15 mouse cellular contexts compared by ENCODE assay signal in genomic region chr1:144200496-144200895, GRCm38 (mm10). TPM values are rescaled to one million over a fixed set of nuclear protein-coding genes. Genes with fewer than 3 reads are reported as not detected.
DNase-seq lines count a peak whose midpoint lies in the region; ATAC-seq lines count a peak whose summit lies in the region.
"Had no signal": no experiment of that assay in that cellular context is flagged by ENCODE, and none has a peak within 500 bp of the region (broad histone marks: within the 10 kb centered on the region; RNA-seq: fewer than 3 reads in every experiment).

No protein-coding gene starts in this region.

- H3K27me3 ChIP-seq in heart, embryonic 10.5 days (ENCODE audit: insufficient read depth, poor library complexity, severe bottlenecking) = no peaks in the 10 kb centered on the region
- H3K27me3 ChIP-seq: liver, embryonic 13.5 days had no signal

- H3K4me3 ChIP-seq in heart, embryonic 10.5 days = no peak overlapping the region
- H3K4me3 ChIP-seq: liver, embryonic 13.5 days; midbrain, embryonic 10.5 days had no signal

- intact Hi-C loops in heart, postnatal 10 days (cut with DNase I) = loop anchor here (5.0 to 10.0 kb wide), 2 partner anchors 196 to 388 kb away; partner anchors contain the start of gene Rgs2

- no peak overlapping the region for H3K27ac ChIP-seq in heart, embryonic 10.5 days
- H3K27ac ChIP-seq: liver, embryonic 13.5 days; midbrain, embryonic 10.5 days had no signal

- no peaks in the 10 kb centered on the region for H3K9me3 ChIP-seq in heart, embryonic 10.5 days
- H3K9me3 ChIP-seq: liver, embryonic 13.5 days; midbrain, embryonic 10.5 days had no signal

- ATAC-seq in hematopoietic stem cell, adult 5-6 weeks (replicated peaks in 1 of 2; ENCODE audit: insufficient read depth in 1 of 2, low FRiP score in 2 of 2, low TSS enrichment in 1 of 2, low read depth in 1 of 2, poor library complexity in 2 of 2, severe bottlenecking in 2 of 2) = peak; percentile 74 to 88
- ATAC-seq in monocyte, adult 5-6 weeks (replicated peaks; ENCODE audit: insufficient number of reproducible peaks, low FRiP score, low TSS enrichment, poor library complexity, severe bottlenecking) = peak; percentile 88
- ATAC-seq: forebrain, postnatal 0 days had no signal

- H3K4me1 ChIP-seq in heart, embryonic 10.5 days = no peaks in the 10 kb centered on the region
- H3K4me1 ChIP-seq: liver, embryonic 13.5 days; midbrain, embryonic 10.5 days had no signal

- peak; percentile 5 to 13 for DNase-seq in heart, postnatal 10 days
- DNase-seq in heart, embryonic 10.5 days (ENCODE audit: low spot score) = no peak
- DNase-seq in CD4-positive helper T cell, adult 2 months (ENCODE audit: low read depth, low spot score) = peak; percentile 27
- DNase-seq in adrenal gland, postnatal 4 days (ENCODE audit: low spot score in 2 of 2) = no peak
- DNase-seq in cerebellum, adult 11-12 months = no peak
- DNase-seq: cerebellum, adult 8-10 months; embryo, embryonic 11 days; forebrain, postnatal 0 days; kidney, adult 11 months; liver, embryonic 13.5 days had no signal

- no peaks in the 10 kb centered on the region for H3K36me3 ChIP-seq in heart, embryonic 10.5 days
- H3K36me3 ChIP-seq: liver, embryonic 13.5 days; midbrain, embryonic 10.5 days had no signal

- WGBS in heart, embryonic 10.5 days = 64% methylated on average over 2 of the region's 2 CpGs

RNA-seq across cellular contexts. Expression of gene Rgs13, which starts 23.3 kb away (rescaled TPM):
- total RNA-seq in heart, postnatal 10 days (2021) = not detected
- not detected in 2 replicates for polyA plus RNA-seq in heart, embryonic 10.5 days (2016; fragmentation: Nextera tagmentation; extraction: Ambion mirVana)
- total RNA-seq in hematopoietic stem cell, adult 5-6 weeks (2017) = not detected in 2 replicates
- not detected in 3 replicates for total RNA-seq in monocyte, adult 5-6 weeks (2017)
- under 1 TPM in 1 of 2 experiments, not detected in 1; 0.25 TPM for total RNA-seq in adrenal gland, postnatal 4 days (2021)
- polyA plus RNA-seq: liver, embryonic 13.5 days had no signal

RNA-seq across cellular contexts. Expression of gene Rgs1, which starts 48.5 kb away (rescaled TPM):
- not detected for total RNA-seq in heart, postnatal 10 days (2021)
- polyA plus RNA-seq in heart, embryonic 10.5 days (2016; fragmentation: Nextera tagmentation; extraction: Ambion mirVana) = not detected in 2 replicates
- 1,415 and 1,523 TPM in 2 replicates for total RNA-seq in hematopoietic stem cell, adult 5-6 weeks (2017)
- total RNA-seq in monocyte, adult 5-6 weeks (2017) = 965 to 1,298 TPM (median 1,158 TPM) in 3 replicates
- 1 to 10 TPM; 1.6 to 2.0 TPM for total RNA-seq in adrenal gland, postnatal 4 days (2021)
- total RNA-seq: forebrain, postnatal 0 days; gastrocnemius, postnatal 4 days had no signal
- polyA plus RNA-seq: forebrain, postnatal 0 days; hindbrain, embryonic 11.5 days; midbrain, embryonic 10.5 days had no signal

Comparison
In these comparisons a context has a peak if more than half of its experiments do, and no peak if none do; other contexts are left out.
1. DNase-seq: peak in heart, postnatal 10 days (2 of 2) and CD4-positive helper T cell, adult 2 months (single experiment); none in heart, embryonic 10.5 days (single experiment), adrenal gland, postnatal 4 days (0 of 2) and cerebellum, adult 11-12 months (single experiment).
2. RNA of gene Rgs1, which starts 48.5 kb away (total RNA-seq): 1,415 to 1,523 TPM in hematopoietic stem cell, adult 5-6 weeks and 965 to 1,298 TPM in monocyte, adult 5-6 weeks; 1.6 to 2.0 TPM in adrenal gland, postnatal 4 days and not detected in heart, postnatal 10 days; every median in the first group is over 100 times any median in the second.